Mouse (Mus musculus) spleen, postnatal 14 days (tissue): Measurements from ENCODE around the gene Prrc2b.
A peak's percentile ranks its signal among the peaks of the same experiment; 100 is the strongest.

ENCODE experiments used
- DNase-seq, 2 experiments: peaks; one replicate each; pipeline ENCODE4 v3.0.0; 2021 to 2022; ENCODE audit warnings: low spot score in 2 of 2

The Prrc2b gene

DNA sequence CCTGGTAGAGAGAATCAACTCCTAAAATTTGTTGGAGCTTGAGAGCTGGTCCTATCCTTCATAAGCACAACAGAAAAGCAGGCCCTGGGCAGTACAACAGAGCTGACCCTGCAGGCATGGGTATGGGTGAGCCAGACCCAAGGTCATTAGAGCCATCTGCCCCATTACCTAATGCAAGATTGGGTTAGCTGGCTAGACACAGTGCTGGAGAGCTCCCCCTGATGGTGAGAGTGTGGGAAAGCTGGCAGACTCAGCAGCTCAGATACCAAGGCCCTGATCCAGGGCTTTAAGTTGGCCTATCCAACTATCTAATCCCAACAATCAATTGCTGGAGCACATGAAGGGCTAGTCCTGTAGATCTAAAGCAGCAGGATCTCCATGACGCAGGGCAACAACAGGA, 131.8 kb downstream of the Prrc2b start:
- DNase-seq, result peak in 1 of 2 experiments; percentile 53

DNA sequence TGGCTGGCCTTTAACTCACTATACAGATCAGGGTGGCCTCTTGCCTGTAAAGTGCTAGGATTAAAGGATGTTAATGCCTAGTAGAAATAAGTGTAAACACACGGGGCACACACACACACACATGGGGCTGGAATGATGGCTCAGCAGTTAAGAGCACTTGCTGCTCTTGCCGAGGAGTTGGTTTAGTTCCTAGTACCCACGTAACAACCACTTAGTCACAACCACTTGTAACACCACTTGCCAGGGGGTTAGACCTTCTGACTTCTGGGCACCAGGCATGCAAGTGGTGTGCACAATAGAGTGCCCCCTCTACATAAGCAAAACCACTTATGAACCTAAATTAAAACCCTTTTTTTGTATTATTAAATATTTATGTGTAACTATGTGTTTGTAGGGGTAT, 133.1 kb downstream of the Prrc2b start:
- DNase-seq, result no peak
